Mouse (Mus musculus): ENCODE results near the gene Ptprg. TPM values are rescaled to one million over a fixed set of nuclear protein-coding genes. Genes with fewer than 3 reads are reported as not detected.
"Not testable (repeated sequence)": the region's sequence is repeated elsewhere in the genome, so short reads cannot be mapped to it uniquely, and the experiment has no call there.

The Ptprg gene
- polyA plus RNA-seq, 1 experiment from 2014 or later = 50.1 TPM

- Histone ChIP-seq H3K27ac (replicated peaks; ENCODE audit: low read depth, low read length) (no peak overlapping the region), H3K27me3 (ENCODE audit: control insufficient read depth, insufficient read depth, low read length) (no peaks in the 10 kb centered on the region), H3K36me3 (ENCODE audit: control insufficient read depth, insufficient read depth, low read length) (no peaks in the 10 kb centered on the region), H3K4me1 (ENCODE audit: control insufficient read depth, insufficient read depth, low read length) (no peaks in the 10 kb centered on the region), H3K9ac (replicated peaks; ENCODE audit: low read length) (no peak overlapping the region), H3K9me3 (ENCODE audit: control insufficient read depth, low read length) (no peaks in the 10 kb centered on the region), H3K4me3 (replicated peaks; ENCODE audit: low read depth, low read length) (no peak overlapping the region), H3K4me2 (ENCODE audit: low read length) (no peak overlapping the region)
- DNase-seq (no peak), ATAC-seq (ENCODE audit: low FRiP score, low TSS enrichment) (no peak)
- 83% methylated on average over 6 of the region's 6 CpGs for WGBS
Observed at GRCm38 (mm10) chr14:11950379-11950778, 397.0 kb downstream of the Ptprg start.

GRCm38 (mm10) chr14:11955020-11955882, 401.9 kb downstream of the Ptprg start:
- no peak for ATAC-seq (ENCODE audit: low FRiP score, low TSS enrichment)
- Histone ChIP-seq H3K4me1 (ENCODE audit: control insufficient read depth, insufficient read depth, low read length) (no peaks in the 10 kb centered on the region), H3K4me2 (ENCODE audit: low read length) (no peak overlapping the region), H3K27ac (replicated peaks; ENCODE audit: low read depth, low read length) (no peak overlapping the region), H3K4me3 (replicated peaks; ENCODE audit: low read depth, low read length) (no peak overlapping the region), H3K27me3 (ENCODE audit: control insufficient read depth, insufficient read depth, low read length) (no peaks in the 10 kb centered on the region), H3K9me3 (ENCODE audit: control insufficient read depth, low read length) (no peaks in the 10 kb centered on the region), H3K9ac (replicated peaks; ENCODE audit: low read length) (no peak overlapping the region), H3K36me3 (ENCODE audit: control insufficient read depth, insufficient read depth, low read length) (no peaks in the 10 kb centered on the region)
- WGBS = 66% methylated on average over 6 of the region's 6 CpGs
- no peak for DNase-seq

- Histone ChIP-seq H3K4me2 (ENCODE audit: low read length) (no peak overlapping the region), H3K9ac (replicated peaks; ENCODE audit: low read length) (no peak overlapping the region), H3K27me3 (ENCODE audit: control insufficient read depth, insufficient read depth, low read length) (no peaks in the 10 kb centered on the region), H3K27ac (replicated peaks; ENCODE audit: low read depth, low read length) (no peak overlapping the region), H3K4me1 (ENCODE audit: control insufficient read depth, insufficient read depth, low read length) (no peaks in the 10 kb centered on the region), H3K9me3 (ENCODE audit: control insufficient read depth, low read length) (no peaks in the 10 kb centered on the region), H3K4me3 (replicated peaks; ENCODE audit: low read depth, low read length) (no peak overlapping the region), H3K36me3 (ENCODE audit: control insufficient read depth, insufficient read depth, low read length) (no peaks in the 10 kb centered on the region)
- ATAC-seq (ENCODE audit: low FRiP score, low TSS enrichment) (no peak), DNase-seq (peak; percentile 39)
- 63% methylated on average over 15 of the region's 15 CpGs for WGBS
Observed at GRCm38 (mm10) chr14:11960269-11961121, 407.2 kb downstream of the Ptprg start.

- WGBS = 92% methylated on average over 5 of the region's 5 CpGs
Observed at GRCm38 (mm10) chr14:11962101-11962500, 408.8 kb downstream of the Ptprg start.

GRCm38 (mm10) chr14:11962561-11962960, 409.2 kb downstream of the Ptprg start:
- no peaks in the 10 kb centered on the region for H3K36me3 ChIP-seq (ENCODE audit: control insufficient read depth, insufficient read depth, low read length)
- no peak overlapping the region for H3K4me3 ChIP-seq (replicated peaks; ENCODE audit: low read depth, low read length)
- H3K4me1 ChIP-seq (ENCODE audit: control insufficient read depth, insufficient read depth, low read length) = no peaks in the 10 kb centered on the region
- H3K9ac ChIP-seq (replicated peaks; ENCODE audit: low read length) = no peak overlapping the region
- H3K27me3 ChIP-seq (ENCODE audit: control insufficient read depth, insufficient read depth, low read length) = no peaks in the 10 kb centered on the region
- DNase-seq (no peak), ATAC-seq (ENCODE audit: low FRiP score, low TSS enrichment) (no peak)
- WGBS = 95% methylated on average over 8 of the region's 8 CpGs
- H3K4me2 ChIP-seq (ENCODE audit: low read length) = no peak overlapping the region
- no peak overlapping the region for H3K27ac ChIP-seq (replicated peaks; ENCODE audit: low read depth, low read length)
- H3K9me3 ChIP-seq (ENCODE audit: control insufficient read depth, low read length) = no peaks in the 10 kb centered on the region

More at GRCm38 (mm10) chr14:11962101-11962500, 408.8 kb downstream of the Ptprg start:
- H3K9me3 ChIP-seq (ENCODE audit: control insufficient read depth, low read length) = no peaks in the 10 kb centered on the region
- no peaks in the 10 kb centered on the region for H3K4me1 ChIP-seq (ENCODE audit: control insufficient read depth, insufficient read depth, low read length)
- H3K9ac ChIP-seq (replicated peaks; ENCODE audit: low read length) = no peak overlapping the region
- no peak for ATAC-seq (ENCODE audit: low FRiP score, low TSS enrichment)
- no peaks in the 10 kb centered on the region for H3K27me3 ChIP-seq (ENCODE audit: control insufficient read depth, insufficient read depth, low read length)
- no peak overlapping the region for H3K27ac ChIP-seq (replicated peaks; ENCODE audit: low read depth, low read length)
- H3K4me3 ChIP-seq (replicated peaks; ENCODE audit: low read depth, low read length) = no peak overlapping the region
- H3K4me2 ChIP-seq (ENCODE audit: low read length) = no peak overlapping the region
- DNase-seq = no peak
- no peaks in the 10 kb centered on the region for H3K36me3 ChIP-seq (ENCODE audit: control insufficient read depth, insufficient read depth, low read length)

- Histone ChIP-seq H3K36me3 (ENCODE audit: control insufficient read depth, insufficient read depth, low read length) (no peaks in the 10 kb centered on the region), H3K4me1 (ENCODE audit: control insufficient read depth, insufficient read depth, low read length) (no peaks in the 10 kb centered on the region), H3K27me3 (ENCODE audit: control insufficient read depth, insufficient read depth, low read length) (no peaks in the 10 kb centered on the region), H3K4me3 (replicated peaks; ENCODE audit: low read depth, low read length) (no peak overlapping the region), H3K4me2 (ENCODE audit: low read length) (no peak overlapping the region), H3K27ac (replicated peaks; ENCODE audit: low read depth, low read length) (no peak overlapping the region), H3K9me3 (ENCODE audit: control insufficient read depth, low read length) (no peaks in the 10 kb centered on the region), H3K9ac (replicated peaks; ENCODE audit: low read length) (no peak overlapping the region)
- ATAC-seq (ENCODE audit: low FRiP score, low TSS enrichment) (no peak), DNase-seq (no peak)
- WGBS = 93% methylated on average over 10 of the region's 10 CpGs
Observed at GRCm38 (mm10) chr14:11963791-11964190, 410.5 kb downstream of the Ptprg start.

- H3K27ac ChIP-seq (replicated peaks; ENCODE audit: low read depth, low read length); H3K27me3 ChIP-seq (ENCODE audit: control insufficient read depth, insufficient read depth, low read length); H3K4me1 ChIP-seq (ENCODE audit: control insufficient read depth, insufficient read depth, low read length); DNase-seq; H3K4me2 ChIP-seq (ENCODE audit: low read length); H3K4me3 ChIP-seq (replicated peaks; ENCODE audit: low read depth, low read length); H3K9ac ChIP-seq (replicated peaks; ENCODE audit: low read length); ATAC-seq (ENCODE audit: low FRiP score, low TSS enrichment); H3K9me3 ChIP-seq (ENCODE audit: control insufficient read depth, low read length); H3K36me3 ChIP-seq (ENCODE audit: control insufficient read depth, insufficient read depth, low read length): not testable (repeated sequence)
- 100% methylated on average over 1 of the region's 1 CpGs for WGBS
Observed at GRCm38 (mm10) chr14:11964326-11964725, 411.0 kb downstream of the Ptprg start.

- no peak overlapping the region for H3K27ac ChIP-seq (replicated peaks; ENCODE audit: low read depth, low read length)
- H3K4me1 ChIP-seq (ENCODE audit: control insufficient read depth, insufficient read depth, low read length) = no peaks in the 10 kb centered on the region
- no peak for DNase-seq
- H3K27me3 ChIP-seq (ENCODE audit: control insufficient read depth, insufficient read depth, low read length) = no peaks in the 10 kb centered on the region
- no peak overlapping the region for H3K9ac ChIP-seq (replicated peaks; ENCODE audit: low read length)
- H3K36me3 ChIP-seq (ENCODE audit: control insufficient read depth, insufficient read depth, low read length) = no peaks in the 10 kb centered on the region
- H3K9me3 ChIP-seq (ENCODE audit: control insufficient read depth, low read length) = no peaks in the 10 kb centered on the region
- WGBS = 51% methylated on average over 5 of the region's 5 CpGs
- ATAC-seq (ENCODE audit: low FRiP score, low TSS enrichment) = no peak
- no peak overlapping the region for H3K4me2 ChIP-seq (ENCODE audit: low read length)
- H3K4me3 ChIP-seq (replicated peaks; ENCODE audit: low read depth, low read length) = no peak overlapping the region
Observed at GRCm38 (mm10) chr14:11965878-11966277, 412.5 kb downstream of the Ptprg start.

Measured in midbrain, embryonic 14.5 days (tissue).